Mouse (Mus musculus): ENCODE results near the gene Ank. TPM values are rescaled to one million over a fixed set of nuclear protein-coding genes. Genes with fewer than 3 reads are reported as not detected.

Gene Ank
- polyA plus RNA-seq, 1 experiment from 2014 or later = 18.0 TPM

DNA sequence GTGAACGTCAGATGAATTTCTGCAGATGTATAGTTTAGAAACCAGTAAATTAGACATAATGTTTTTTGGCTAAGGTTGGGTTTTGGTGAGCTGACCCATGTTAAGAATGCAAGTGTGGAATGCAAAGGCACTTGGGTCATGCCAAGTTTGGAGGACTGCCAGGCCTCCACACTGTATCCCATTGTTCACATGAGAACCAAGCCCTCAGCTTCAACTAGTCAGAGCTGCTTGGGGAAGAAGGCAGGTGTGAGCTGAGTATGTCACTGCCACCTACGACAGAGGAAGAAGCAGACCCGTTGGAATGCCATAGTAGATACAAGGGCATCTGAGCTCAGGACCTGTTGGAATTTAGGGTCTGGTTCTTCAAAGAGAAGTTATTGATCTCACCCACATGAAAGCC lies 109.5 kb downstream of the Ank start:
- Histone ChIP-seq H3K9me3 (ENCODE audit: control insufficient read depth, low read length) (no peaks in the 10 kb centered on the region), H3K4me3 (ENCODE audit: low read depth, low read length) (no peak overlapping the region), H3K9ac (ENCODE audit: low read depth, low read length) (no peak overlapping the region), H3K27me3 (replicated peaks; ENCODE audit: control insufficient read depth, insufficient read depth, low read length) (no peaks in the 10 kb centered on the region), H3K27ac (replicated peaks; ENCODE audit: low read depth, low read length) (no peak overlapping the region), H3K4me1 (ENCODE audit: control insufficient read depth, insufficient read depth, low read length) (0 out of 2 replicates have a peak, but pooled peaks cover 4% of the 10 kb centered on the region), H3K4me2 (ENCODE audit: low read depth, low read length) (no peak overlapping the region), H3K36me3 (ENCODE audit: control insufficient read depth, insufficient read depth, low read length) (peaks cover 10% of the 10 kb centered on the region; the same call in 1 of the 2 replicates)
- DNase-seq (ENCODE audit: low spot score) (peak; percentile 69), ATAC-seq (ENCODE audit: low read depth) (peak; percentile 67)
- WGBS = 56% methylated on average over 3 of the region's 3 CpGs

GRCm38 (mm10) chr15:27576886-27577285 lies 110.4 kb downstream of the Ank start:
- no peaks in the 10 kb centered on the region for H3K9me3 ChIP-seq (ENCODE audit: control insufficient read depth, low read length)
- no peak overlapping the region for H3K4me2 ChIP-seq (ENCODE audit: low read depth, low read length)
- 0 out of 2 replicates have a peak, but pooled peaks cover 4% of the 10 kb centered on the region for H3K4me1 ChIP-seq (ENCODE audit: control insufficient read depth, insufficient read depth, low read length)
- WGBS = 87% methylated on average over 1 of the region's 1 CpGs
- H3K27me3 ChIP-seq (replicated peaks; ENCODE audit: control insufficient read depth, insufficient read depth, low read length) = no peaks in the 10 kb centered on the region
- no peak overlapping the region for H3K4me3 ChIP-seq (ENCODE audit: low read depth, low read length)
- peaks cover 10% of the 10 kb centered on the region; the same call in 1 of the 2 replicates for H3K36me3 ChIP-seq (ENCODE audit: control insufficient read depth, insufficient read depth, low read length)
- H3K9ac ChIP-seq (ENCODE audit: low read depth, low read length) = no peak overlapping the region
- no peak overlapping the region for H3K27ac ChIP-seq (replicated peaks; ENCODE audit: low read depth, low read length)
- no peak for ATAC-seq (ENCODE audit: low read depth)
- no peak for DNase-seq (ENCODE audit: low spot score)

- Histone ChIP-seq H3K27me3 (replicated peaks; ENCODE audit: control insufficient read depth, insufficient read depth, low read length) (no peaks in the 10 kb centered on the region), H3K4me2 (ENCODE audit: low read depth, low read length) (no peak overlapping the region), H3K4me3 (ENCODE audit: low read depth, low read length) (no peak overlapping the region), H3K9me3 (ENCODE audit: control insufficient read depth, low read length) (no peaks in the 10 kb centered on the region), H3K27ac (replicated peaks; ENCODE audit: low read depth, low read length) (no peak overlapping the region), H3K36me3 (ENCODE audit: control insufficient read depth, insufficient read depth, low read length) (0 out of 2 replicates have a peak, but pooled peaks cover 2% of the 10 kb centered on the region), H3K9ac (ENCODE audit: low read depth, low read length) (no peak overlapping the region), H3K4me1 (ENCODE audit: control insufficient read depth, insufficient read depth, low read length) (0 out of 2 replicates have a peak, but pooled peaks cover 4% of the 10 kb centered on the region)
- no peak for DNase-seq (ENCODE audit: low spot score)
- ATAC-seq (ENCODE audit: low read depth) = no peak
- WGBS = 78% methylated on average over 15 of the region's 16 CpGs
These were observed 111.7 kb downstream of the Ank start for GRCm38 (mm10) chr15:27577915-27578780.

DNA sequence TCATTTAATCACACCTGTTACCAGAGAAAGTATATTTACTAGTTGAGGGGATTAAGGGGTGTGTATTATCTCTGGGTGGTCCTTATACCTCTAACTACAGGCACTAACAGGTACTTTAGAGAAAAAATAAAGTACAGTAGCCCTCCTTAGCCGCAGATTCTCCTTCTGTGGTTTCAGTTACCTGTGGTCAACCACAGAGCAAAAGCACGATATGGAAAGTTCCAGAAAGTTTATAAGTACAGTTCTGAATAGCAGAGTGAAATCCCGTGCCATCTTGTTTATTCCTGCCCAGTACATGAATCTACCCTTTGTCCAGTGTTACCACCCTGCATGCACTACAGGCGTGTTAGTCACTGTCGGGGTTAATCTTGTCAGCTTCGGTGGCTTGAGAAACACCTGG lies 112.4 kb downstream of the Ank start:
- no peak for ATAC-seq (ENCODE audit: low read depth)
- H3K4me2 ChIP-seq (ENCODE audit: low read depth, low read length) = no peak overlapping the region
- H3K9me3 ChIP-seq (ENCODE audit: control insufficient read depth, low read length) = no peaks in the 10 kb centered on the region
- 80% methylated on average over 6 of the region's 6 CpGs for WGBS
- H3K27me3 ChIP-seq (replicated peaks; ENCODE audit: control insufficient read depth, insufficient read depth, low read length) = no peaks in the 10 kb centered on the region
- no peak for DNase-seq (ENCODE audit: low spot score)
- no peak overlapping the region for H3K9ac ChIP-seq (ENCODE audit: low read depth, low read length)
- no peak overlapping the region for H3K4me3 ChIP-seq (ENCODE audit: low read depth, low read length)
- H3K4me1 ChIP-seq (ENCODE audit: control insufficient read depth, insufficient read depth, low read length) = 0 out of 2 replicates have a peak, but pooled peaks cover 4% of the 10 kb centered on the region
- no peak overlapping the region for H3K27ac ChIP-seq (replicated peaks; ENCODE audit: low read depth, low read length)
- no peaks in the 10 kb centered on the region for H3K36me3 ChIP-seq (ENCODE audit: control insufficient read depth, insufficient read depth, low read length)

DNA sequence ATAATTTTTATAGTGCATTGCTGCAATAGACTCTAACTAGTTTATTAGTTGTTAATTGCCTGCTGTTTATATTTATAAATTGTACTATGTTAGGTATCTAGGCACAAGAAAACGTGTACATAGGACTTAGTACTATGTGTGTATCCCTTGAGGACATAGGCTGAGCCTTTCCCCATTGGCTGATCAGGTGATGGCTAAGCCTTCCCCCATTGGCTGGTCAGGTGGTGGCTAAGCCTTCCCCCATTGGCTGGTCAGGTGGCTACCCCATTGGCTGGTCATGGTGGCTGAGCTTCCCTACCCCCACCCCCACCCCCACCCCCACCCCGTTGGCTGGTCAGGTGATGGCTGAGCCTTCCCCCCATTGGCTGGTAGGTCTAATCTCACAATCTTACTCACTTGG lies 113.4 kb downstream of the Ank start:
- H3K27me3 ChIP-seq (replicated peaks; ENCODE audit: control insufficient read depth, insufficient read depth, low read length) = no peaks in the 10 kb centered on the region
- H3K27ac ChIP-seq (replicated peaks; ENCODE audit: low read depth, low read length) = no peak overlapping the region
- no peak overlapping the region for H3K4me2 ChIP-seq (ENCODE audit: low read depth, low read length)
- no peaks in the 10 kb centered on the region for H3K9me3 ChIP-seq (ENCODE audit: control insufficient read depth, low read length)
- no peaks in the 10 kb centered on the region for H3K36me3 ChIP-seq (ENCODE audit: control insufficient read depth, insufficient read depth, low read length)
- 71% methylated on average over 2 of the region's 2 CpGs for WGBS
- H3K4me1 ChIP-seq (ENCODE audit: control insufficient read depth, insufficient read depth, low read length) = 0 out of 2 replicates have a peak, but pooled peaks cover 4% of the 10 kb centered on the region
- ATAC-seq (ENCODE audit: low read depth) (no peak), DNase-seq (ENCODE audit: low spot score) (no peak)
- no peak overlapping the region for H3K4me3 ChIP-seq (ENCODE audit: low read depth, low read length)
- H3K9ac ChIP-seq (ENCODE audit: low read depth, low read length) = no peak overlapping the region

GRCm38 (mm10) chr15:27580771-27581170 lies 114.3 kb downstream of the Ank start:
- Histone ChIP-seq H3K9me3 (ENCODE audit: control insufficient read depth, low read length) (no peaks in the 10 kb centered on the region), H3K4me2 (ENCODE audit: low read depth, low read length) (no peak overlapping the region), H3K36me3 (ENCODE audit: control insufficient read depth, insufficient read depth, low read length) (no peaks in the 10 kb centered on the region), H3K4me3 (ENCODE audit: low read depth, low read length) (no peak overlapping the region), H3K27me3 (replicated peaks; ENCODE audit: control insufficient read depth, insufficient read depth, low read length) (no peaks in the 10 kb centered on the region), H3K4me1 (ENCODE audit: control insufficient read depth, insufficient read depth, low read length) (no peaks in the 10 kb centered on the region), H3K9ac (ENCODE audit: low read depth, low read length) (no peak overlapping the region), H3K27ac (replicated peaks; ENCODE audit: low read depth, low read length) (no peak overlapping the region)
- DNase-seq (ENCODE audit: low spot score) = no peak
- no peak for ATAC-seq (ENCODE audit: low read depth)
- 84% methylated on average over 2 of the region's 2 CpGs for WGBS

- no peaks in the 10 kb centered on the region for H3K27me3 ChIP-seq (replicated peaks; ENCODE audit: control insufficient read depth, insufficient read depth, low read length)
- H3K4me2 ChIP-seq (ENCODE audit: low read depth, low read length) = no peak overlapping the region
- H3K9ac ChIP-seq (ENCODE audit: low read depth, low read length) = no peak overlapping the region
- ATAC-seq (ENCODE audit: low read depth) (peak; percentile 39; the same call in 1 of the 2 replicates), DNase-seq (ENCODE audit: low spot score) (no peak)
- no peaks in the 10 kb centered on the region for H3K36me3 ChIP-seq (ENCODE audit: control insufficient read depth, insufficient read depth, low read length)
- H3K4me1 ChIP-seq (ENCODE audit: control insufficient read depth, insufficient read depth, low read length) = no peaks in the 10 kb centered on the region
- no peak overlapping the region for H3K4me3 ChIP-seq (ENCODE audit: low read depth, low read length)
- H3K9me3 ChIP-seq (ENCODE audit: control insufficient read depth, low read length) = no peaks in the 10 kb centered on the region
- WGBS = 41% methylated on average over 3 of the region's 3 CpGs
- no peak overlapping the region for H3K27ac ChIP-seq (replicated peaks; ENCODE audit: low read depth, low read length)
These were observed 115.2 kb downstream of the Ank start for GRCm38 (mm10) chr15:27581640-27582039.

DNA sequence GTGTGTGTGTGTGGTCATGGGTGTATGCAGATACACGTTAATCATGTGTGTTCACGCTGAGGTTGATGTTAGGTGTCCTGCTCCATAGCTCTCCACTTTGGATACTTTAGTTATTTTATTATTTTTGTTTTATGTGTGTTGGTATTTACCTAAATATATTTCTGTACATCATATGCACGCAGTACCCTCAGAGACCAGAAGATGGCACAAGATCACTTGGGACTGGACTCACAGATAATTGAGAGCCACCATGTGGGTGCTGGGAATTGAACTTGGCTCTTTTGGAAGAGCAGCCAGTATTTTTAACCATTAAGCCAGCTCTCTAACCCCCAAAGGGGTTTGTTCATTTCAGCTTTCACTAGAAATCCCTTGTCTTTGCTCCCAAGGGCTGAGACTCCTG lies 116.0 kb downstream of the Ank start:
- H3K9ac ChIP-seq (ENCODE audit: low read depth, low read length) = no peak overlapping the region
- no peaks in the 10 kb centered on the region for H3K27me3 ChIP-seq (replicated peaks; ENCODE audit: control insufficient read depth, insufficient read depth, low read length)
- 89% methylated on average over 3 of the region's 3 CpGs for WGBS
- H3K36me3 ChIP-seq (ENCODE audit: control insufficient read depth, insufficient read depth, low read length) = no peaks in the 10 kb centered on the region
- no peak overlapping the region for H3K27ac ChIP-seq (replicated peaks; ENCODE audit: low read depth, low read length)
- H3K4me2 ChIP-seq (ENCODE audit: low read depth, low read length) = no peak overlapping the region
- no peaks in the 10 kb centered on the region for H3K4me1 ChIP-seq (ENCODE audit: control insufficient read depth, insufficient read depth, low read length)
- ATAC-seq (ENCODE audit: low read depth) (no peak), DNase-seq (ENCODE audit: low spot score) (no peak)
- H3K9me3 ChIP-seq (ENCODE audit: control insufficient read depth, low read length) = no peaks in the 10 kb centered on the region
- no peak overlapping the region for H3K4me3 ChIP-seq (ENCODE audit: low read depth, low read length)

DNA sequence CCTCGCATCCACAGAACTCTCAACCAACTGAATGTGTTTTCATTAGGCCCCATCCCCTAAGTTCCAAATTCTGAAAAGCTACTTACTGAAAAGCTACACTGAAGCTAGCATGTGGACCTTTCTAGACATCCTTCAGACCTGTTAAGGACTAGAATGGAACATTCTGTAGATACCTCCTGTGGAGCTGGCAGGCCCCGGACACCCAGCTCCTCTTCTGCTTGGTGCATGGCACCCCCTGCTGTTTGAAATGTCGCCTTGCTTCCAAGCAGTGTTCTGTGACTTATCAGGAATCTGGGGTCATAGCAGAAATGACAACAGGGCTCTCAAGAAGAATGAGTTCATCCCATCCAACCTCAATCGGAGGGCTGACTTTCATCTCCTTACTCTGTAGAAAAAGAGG lies 116.6 kb downstream of the Ank start:
- Histone ChIP-seq H3K27ac (replicated peaks; ENCODE audit: low read depth, low read length) (no peak overlapping the region), H3K9me3 (ENCODE audit: control insufficient read depth, low read length) (no peaks in the 10 kb centered on the region), H3K36me3 (ENCODE audit: control insufficient read depth, insufficient read depth, low read length) (no peaks in the 10 kb centered on the region), H3K9ac (ENCODE audit: low read depth, low read length) (no peak overlapping the region), H3K4me2 (ENCODE audit: low read depth, low read length) (no peak overlapping the region), H3K4me3 (ENCODE audit: low read depth, low read length) (no peak overlapping the region), H3K27me3 (replicated peaks; ENCODE audit: control insufficient read depth, insufficient read depth, low read length) (no peaks in the 10 kb centered on the region), H3K4me1 (ENCODE audit: control insufficient read depth, insufficient read depth, low read length) (no peaks in the 10 kb centered on the region)
- DNase-seq (ENCODE audit: low spot score) (peak; percentile 51), ATAC-seq (ENCODE audit: low read depth) (no peak; the same call in 1 of the 2 replicates)
- WGBS = 81% methylated on average over 4 of the region's 4 CpGs
